Mouse (Mus musculus): ENCODE results near the gene Pla2g15. TPM values are rescaled to one million over a fixed set of nuclear protein-coding genes. Genes with fewer than 3 reads are reported as not detected.

The Pla2g15 gene
- polyA plus RNA-seq, 1 experiment from 2014 or later, result 13.7 TPM

DNA sequence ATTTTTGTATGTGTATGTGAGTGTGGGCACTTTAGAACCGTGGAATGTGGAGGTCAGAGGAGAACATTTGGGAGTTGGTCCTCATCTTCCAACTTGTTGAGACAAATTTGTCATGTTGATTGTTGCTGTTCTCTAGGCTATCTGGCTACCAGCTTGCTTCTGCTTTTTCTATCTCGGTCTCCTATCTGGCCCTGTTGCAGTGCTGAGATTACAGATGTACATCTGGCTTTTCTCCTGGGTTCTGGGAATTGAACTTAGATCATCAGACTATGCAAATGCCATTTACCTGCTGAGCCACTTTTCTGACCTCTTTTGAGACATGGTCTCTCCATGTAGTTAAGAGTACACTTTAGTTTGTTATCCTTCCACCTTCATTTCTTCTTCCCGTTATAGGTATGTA is 23.4 kb downstream of the Pla2g15 start:
- H3K27me3 ChIP-seq (ENCODE audit: control insufficient read depth, insufficient read depth, low read length), result no peaks in the 10 kb centered on the region
- H3K4me3 ChIP-seq (replicated peaks; ENCODE audit: low read length), result no peak overlapping the region
- WGBS, result 86% methylated on average over 3 of the region's 3 CpGs
- no peaks in the 10 kb centered on the region for H3K9me3 ChIP-seq (replicated peaks; ENCODE audit: control insufficient read depth, low read length)
- no peak for ATAC-seq (ENCODE audit: insufficient read depth, low FRiP score)
- no peak overlapping the region for H3K27ac ChIP-seq (ENCODE audit: low read length)
- H3K4me1 ChIP-seq (ENCODE audit: control insufficient read depth, insufficient read depth, low read length), result peaks cover 15% of the 10 kb centered on the region
- H3K4me2 ChIP-seq (ENCODE audit: low read depth, low read length), result no peak overlapping the region
- no peak overlapping the region for H3K9ac ChIP-seq (ENCODE audit: low read length)
- no peaks in the 10 kb centered on the region for H3K36me3 ChIP-seq (ENCODE audit: control insufficient read depth, insufficient read depth, low read length)

- Histone ChIP-seq H3K27ac (ENCODE audit: low read length) (no peak overlapping the region), H3K36me3 (ENCODE audit: control insufficient read depth, insufficient read depth, low read length) (no peaks in the 10 kb centered on the region), H3K9ac (ENCODE audit: low read length) (no peak overlapping the region), H3K4me1 (ENCODE audit: control insufficient read depth, insufficient read depth, low read length) (peaks cover 17% of the 10 kb centered on the region), H3K9me3 (replicated peaks; ENCODE audit: control insufficient read depth, low read length) (no peaks in the 10 kb centered on the region), H3K4me2 (ENCODE audit: low read depth, low read length) (no peak overlapping the region), H3K4me3 (replicated peaks; ENCODE audit: low read length) (no peak overlapping the region), H3K27me3 (ENCODE audit: control insufficient read depth, insufficient read depth, low read length) (no peaks in the 10 kb centered on the region)
- 11% methylated on average over 1 of the region's 1 CpGs for WGBS
- ATAC-seq (ENCODE audit: insufficient read depth, low FRiP score), result no peak
These were observed 26.7 kb downstream of the Pla2g15 start for GRCm38 (mm10) chr8:106176891-106177290.

DNA sequence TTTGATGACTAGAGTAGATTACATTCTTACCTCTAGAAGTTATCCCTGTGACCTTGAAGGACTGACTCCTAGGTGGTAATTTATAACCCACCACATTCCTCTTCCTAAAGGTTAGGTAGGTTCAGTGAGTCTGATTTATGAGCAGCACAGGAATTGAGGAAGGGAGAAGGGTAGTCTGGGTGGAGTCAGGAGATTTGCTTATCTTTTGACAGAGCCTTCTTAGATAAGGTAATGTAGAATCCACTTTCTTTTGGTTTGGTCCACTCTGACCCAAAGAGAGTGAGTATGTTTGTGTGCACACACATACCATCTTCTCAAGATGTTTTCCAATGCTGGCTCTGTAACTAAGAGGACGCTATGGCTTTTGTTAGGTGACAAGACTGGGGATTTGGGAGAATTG is 27.4 kb downstream of the Pla2g15 start:
- no peaks in the 10 kb centered on the region for H3K36me3 ChIP-seq (ENCODE audit: control insufficient read depth, insufficient read depth, low read length)
- H3K9me3 ChIP-seq (replicated peaks; ENCODE audit: control insufficient read depth, low read length), result no peaks in the 10 kb centered on the region
- no peak overlapping the region for H3K9ac ChIP-seq (ENCODE audit: low read length)
- no peak overlapping the region for H3K27ac ChIP-seq (ENCODE audit: low read length)
- no peak for ATAC-seq (ENCODE audit: insufficient read depth, low FRiP score)
- no peak overlapping the region for H3K4me2 ChIP-seq (ENCODE audit: low read depth, low read length)
- WGBS, result 52% methylated on average over 1 of the region's 1 CpGs
- H3K4me3 ChIP-seq (replicated peaks; ENCODE audit: low read length), result no peak overlapping the region
- H3K4me1 ChIP-seq (ENCODE audit: control insufficient read depth, insufficient read depth, low read length), result peaks cover 17% of the 10 kb centered on the region
- H3K27me3 ChIP-seq (ENCODE audit: control insufficient read depth, insufficient read depth, low read length), result no peaks in the 10 kb centered on the region

DNA sequence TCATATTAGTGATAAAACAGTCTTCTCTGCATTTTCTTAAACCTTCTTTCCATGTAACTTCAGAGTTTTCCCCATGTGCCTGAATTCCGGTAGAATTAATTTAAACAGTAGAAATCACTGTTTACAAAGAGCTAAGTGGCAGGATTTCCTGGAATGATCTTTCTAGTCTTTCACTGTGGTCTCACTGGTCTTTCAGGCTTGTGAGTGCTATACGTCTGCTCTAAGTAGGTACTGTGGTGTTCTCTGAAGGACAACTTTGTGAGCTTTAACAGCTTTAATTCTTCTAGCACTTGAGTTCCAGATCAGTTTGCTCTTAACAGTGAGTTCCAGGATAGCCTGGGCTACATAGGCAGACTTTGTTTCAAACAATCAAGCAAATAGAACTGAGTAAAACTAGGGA is 28.2 kb downstream of the Pla2g15 start:
- Histone ChIP-seq H3K4me2 (ENCODE audit: low read depth, low read length) (no peak overlapping the region), H3K36me3 (ENCODE audit: control insufficient read depth, insufficient read depth, low read length) (no peaks in the 10 kb centered on the region), H3K9me3 (replicated peaks; ENCODE audit: control insufficient read depth, low read length) (no peaks in the 10 kb centered on the region), H3K27me3 (ENCODE audit: control insufficient read depth, insufficient read depth, low read length) (no peaks in the 10 kb centered on the region), H3K4me1 (ENCODE audit: control insufficient read depth, insufficient read depth, low read length) (peaks cover 17% of the 10 kb centered on the region), H3K9ac (ENCODE audit: low read length) (no peak overlapping the region), H3K27ac (ENCODE audit: low read length) (no peak overlapping the region), H3K4me3 (replicated peaks; ENCODE audit: low read length) (no peak overlapping the region)
- no peak for ATAC-seq (ENCODE audit: insufficient read depth, low FRiP score)
- 29% methylated on average over 2 of the region's 2 CpGs for WGBS

DNA sequence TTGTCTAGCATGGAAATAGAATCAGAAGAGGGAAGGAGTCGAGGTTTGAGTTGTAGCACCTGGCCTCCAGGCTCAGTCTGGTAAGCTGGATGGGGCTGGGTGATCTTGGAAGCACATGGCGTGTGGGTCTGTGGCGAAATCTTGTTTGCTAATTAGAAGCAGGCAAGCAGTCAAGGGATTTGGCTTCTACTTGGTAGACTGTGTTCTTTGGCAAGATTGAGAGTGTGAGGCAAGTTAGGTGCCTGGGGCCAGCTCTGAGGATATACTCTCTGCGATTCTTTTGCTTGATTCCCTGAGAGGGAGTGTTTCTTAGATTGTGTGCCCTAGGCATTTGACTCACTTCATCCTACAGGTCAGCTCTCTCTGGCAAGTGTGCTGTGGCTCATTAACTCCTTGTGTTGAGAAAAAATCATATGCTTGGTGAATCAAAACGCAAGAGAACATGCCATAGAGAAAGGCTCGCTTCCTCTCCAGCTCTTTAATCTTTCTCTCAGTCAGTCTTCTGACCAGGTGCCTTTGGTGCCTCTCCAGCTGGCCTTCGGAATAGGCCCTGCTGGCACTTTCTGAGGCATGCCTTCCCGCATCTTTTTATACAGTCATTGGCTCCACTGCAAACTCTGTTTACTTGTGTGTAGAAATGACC is 35.5 kb downstream of the Pla2g15 start:
- ATAC-seq (ENCODE audit: insufficient read depth, low FRiP score), result no peak
- Histone ChIP-seq H3K4me1 (ENCODE audit: control insufficient read depth, insufficient read depth, low read length) (no peaks in the 10 kb centered on the region), H3K27ac (ENCODE audit: low read length) (no peak overlapping the region), H3K4me3 (replicated peaks; ENCODE audit: low read length) (no peak overlapping the region), H3K9me3 (replicated peaks; ENCODE audit: control insufficient read depth, low read length) (no peaks in the 10 kb centered on the region), H3K27me3 (ENCODE audit: control insufficient read depth, insufficient read depth, low read length) (no peaks in the 10 kb centered on the region), H3K36me3 (ENCODE audit: control insufficient read depth, insufficient read depth, low read length) (no peaks in the 10 kb centered on the region), H3K9ac (ENCODE audit: low read length) (no peak overlapping the region), H3K4me2 (ENCODE audit: low read depth, low read length) (no peak overlapping the region)
- WGBS, result 82% methylated on average over 8 of the region's 8 CpGs

- 89% methylated on average over 3 of the region's 3 CpGs for whole genome bisulfite sequencing
- Histone ChIP-seq H3K9ac (ENCODE audit: low read length) (no peak overlapping the region), H3K4me1 (ENCODE audit: control insufficient read depth, insufficient read depth, low read length) (no peaks in the 10 kb centered on the region), H3K27me3 (ENCODE audit: control insufficient read depth, insufficient read depth, low read length) (no peaks in the 10 kb centered on the region), H3K36me3 (ENCODE audit: control insufficient read depth, insufficient read depth, low read length) (no peaks in the 10 kb centered on the region), H3K27ac (ENCODE audit: low read length) (no peak overlapping the region), H3K4me2 (ENCODE audit: low read depth, low read length) (no peak overlapping the region), H3K9me3 (replicated peaks; ENCODE audit: control insufficient read depth, low read length) (no peaks in the 10 kb centered on the region), H3K4me3 (replicated peaks; ENCODE audit: low read length) (no peak overlapping the region)
- no peak for ATAC-seq (ENCODE audit: insufficient read depth, low FRiP score)
These were observed 36.2 kb downstream of the Pla2g15 start for GRCm38 (mm10) chr8:106186394-106186793.

DNA sequence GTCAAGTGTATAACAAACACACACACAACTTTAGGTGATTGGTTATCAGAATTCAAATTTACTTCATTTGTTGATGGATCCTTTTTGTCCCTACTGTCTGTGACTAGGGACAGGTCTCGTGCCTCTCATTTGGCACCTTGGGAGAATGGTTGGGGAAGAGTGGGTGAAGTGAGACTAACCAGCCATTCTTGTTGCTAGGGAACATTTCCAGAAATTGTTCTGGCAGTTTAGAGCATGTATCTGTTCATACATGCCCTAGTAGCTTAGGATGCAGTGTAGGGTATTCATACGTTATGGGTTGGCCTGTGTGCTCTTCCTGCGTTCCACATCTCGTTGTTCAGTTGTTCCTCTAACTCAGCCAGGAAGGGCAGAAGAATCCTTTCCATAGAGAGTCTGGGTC is 39.0 kb downstream of the Pla2g15 start:
- no peak overlapping the region for H3K9ac ChIP-seq (ENCODE audit: low read length)
- no peaks in the 10 kb centered on the region for H3K36me3 ChIP-seq (ENCODE audit: control insufficient read depth, insufficient read depth, low read length)
- no peak overlapping the region for H3K4me3 ChIP-seq (replicated peaks; ENCODE audit: low read length)
- no peak overlapping the region for H3K27ac ChIP-seq (ENCODE audit: low read length)
- no peaks in the 10 kb centered on the region for H3K27me3 ChIP-seq (ENCODE audit: control insufficient read depth, insufficient read depth, low read length)
- no peaks in the 10 kb centered on the region for H3K4me1 ChIP-seq (ENCODE audit: control insufficient read depth, insufficient read depth, low read length)
- no peaks in the 10 kb centered on the region for H3K9me3 ChIP-seq (replicated peaks; ENCODE audit: control insufficient read depth, low read length)
- no peak overlapping the region for H3K4me2 ChIP-seq (ENCODE audit: low read depth, low read length)
- ATAC-seq (ENCODE audit: insufficient read depth, low FRiP score), result no peak
- 87% methylated on average over 4 of the region's 4 CpGs for WGBS

GRCm38 (mm10) chr8:106191639-106192038 is 41.4 kb downstream of the Pla2g15 start:
- no peak overlapping the region for H3K4me3 ChIP-seq (replicated peaks; ENCODE audit: low read length)
- H3K4me2 ChIP-seq (ENCODE audit: low read depth, low read length), result no peak overlapping the region
- H3K4me1 ChIP-seq (ENCODE audit: control insufficient read depth, insufficient read depth, low read length), result no peaks in the 10 kb centered on the region
- H3K36me3 ChIP-seq (ENCODE audit: control insufficient read depth, insufficient read depth, low read length), result peaks cover 1% of the 10 kb centered on the region; the same call in 1 of the 2 replicates
- WGBS, result 56% methylated on average over 5 of the region's 5 CpGs
- no peak overlapping the region for H3K9ac ChIP-seq (ENCODE audit: low read length)
- ATAC-seq (ENCODE audit: insufficient read depth, low FRiP score), result peak; percentile 72; the same call in 1 of the 2 replicates
- no peaks in the 10 kb centered on the region for H3K27me3 ChIP-seq (ENCODE audit: control insufficient read depth, insufficient read depth, low read length)
- H3K9me3 ChIP-seq (replicated peaks; ENCODE audit: control insufficient read depth, low read length), result no peaks in the 10 kb centered on the region
- H3K27ac ChIP-seq (ENCODE audit: low read length), result no peak overlapping the region

- Histone ChIP-seq H3K9ac (ENCODE audit: low read length) (no peak overlapping the region), H3K4me2 (ENCODE audit: low read depth, low read length) (no peak overlapping the region), H3K9me3 (replicated peaks; ENCODE audit: control insufficient read depth, low read length) (no peaks in the 10 kb centered on the region), H3K27me3 (ENCODE audit: control insufficient read depth, insufficient read depth, low read length) (no peaks in the 10 kb centered on the region), H3K4me3 (replicated peaks; ENCODE audit: low read length) (no peak overlapping the region), H3K36me3 (ENCODE audit: control insufficient read depth, insufficient read depth, low read length) (peaks cover 5% of the 10 kb centered on the region; the same call in 1 of the 2 replicates), H3K4me1 (ENCODE audit: control insufficient read depth, insufficient read depth, low read length) (no peaks in the 10 kb centered on the region), H3K27ac (ENCODE audit: low read length) (no peak overlapping the region)
- 79% methylated on average over 6 of the region's 6 CpGs for WGBS
- ATAC-seq (ENCODE audit: insufficient read depth, low FRiP score), result no peak
These were observed 43.0 kb downstream of the Pla2g15 start for GRCm38 (mm10) chr8:106193162-106193561.
